Mouse (Mus musculus) layer of hippocampus, adult 11-12 months (tissue): ENCODE measurements at regions not wholly inside any gene's neighbourhood (a gene's known extent, or its start where the extent isn't known, plus 50 kb on each side); places are given as distances from the start of the nearest gene placed in this dataset.
A peak's percentile ranks its signal among the peaks of the same experiment; 100 is the strongest.
"Not testable (repeated sequence)": the region's sequence is repeated elsewhere in the genome, so short reads cannot be mapped to it uniquely, and the experiment has no call there.

ENCODE experiments used
- DNase-seq: peaks from one replicate; pipeline ENCODE4 v3.0.0; 2022; ENCODE audit warnings: low spot score

DNA sequence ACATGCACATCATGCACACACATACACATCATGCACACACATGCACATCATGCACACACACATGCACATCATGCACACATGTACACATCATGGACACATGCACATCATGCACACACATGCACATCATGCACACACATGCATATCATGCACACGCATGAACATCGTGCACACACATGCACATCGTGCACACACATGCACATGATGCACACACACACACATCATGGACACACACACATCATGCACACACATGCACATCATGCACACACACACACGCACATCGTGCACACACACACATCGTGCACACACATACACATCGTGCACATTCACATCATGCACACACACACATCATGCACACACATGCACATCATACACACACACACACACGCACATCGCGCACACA lies 104.9 kb upstream of the Gcfc2 start:
- DNase-seq: no peak

DNA sequence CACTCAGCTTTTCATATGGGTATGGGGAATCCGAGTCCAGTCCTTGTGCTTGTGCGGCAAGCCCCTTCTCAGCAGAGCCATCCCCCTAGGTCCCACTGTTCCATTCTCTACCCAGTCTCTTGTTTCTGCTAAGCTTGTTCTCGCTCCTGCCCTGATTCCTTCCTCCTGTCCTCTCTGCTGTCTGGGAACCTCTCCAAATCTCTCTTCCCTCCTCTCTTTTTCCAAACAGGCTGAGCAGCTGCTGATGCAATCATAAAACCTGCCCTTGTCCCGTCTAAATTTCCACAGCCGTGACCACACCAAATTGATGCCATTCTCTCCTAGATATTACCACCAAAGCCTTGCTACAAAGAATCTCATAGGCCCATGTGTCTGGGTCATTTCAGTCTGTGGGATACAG lies 103.4 kb upstream of the Gcfc2 start:
- DNase-seq: peak; percentile 22

DNA sequence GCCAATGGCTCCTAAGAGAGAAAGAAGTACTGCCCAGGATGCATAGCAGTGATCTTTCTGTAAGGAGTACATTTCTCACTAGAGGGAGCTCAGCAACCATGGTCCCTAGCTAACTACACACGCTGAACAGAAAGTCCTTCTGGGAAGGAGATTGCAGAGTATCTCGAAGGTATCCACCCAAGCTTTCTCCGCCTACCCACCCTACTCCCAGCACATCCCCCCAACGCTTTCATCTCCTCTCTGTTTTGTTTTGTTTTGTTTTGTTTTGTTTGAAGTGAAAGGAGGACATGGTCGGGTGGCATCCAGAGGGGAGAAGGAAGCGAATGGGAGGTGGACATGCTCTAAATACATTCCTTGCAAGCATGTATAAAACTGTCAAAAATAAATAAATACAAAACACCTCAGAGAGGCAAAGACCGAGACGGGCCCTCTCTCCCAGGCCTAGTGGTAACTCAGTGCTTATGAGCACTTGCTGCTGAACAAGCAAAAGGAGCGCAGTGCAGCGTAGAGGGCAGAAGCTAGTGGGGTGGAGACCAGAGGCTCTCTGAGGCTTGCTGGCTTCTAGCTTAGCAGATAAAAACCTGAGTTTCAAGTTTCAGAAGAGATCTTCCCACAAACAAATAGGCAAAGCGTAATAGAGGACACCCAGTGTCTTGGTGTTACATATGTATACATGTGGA lies 83.9 kb upstream of the Gcfc2 start:
- peak; percentile 52 for DNase-seq

DNA sequence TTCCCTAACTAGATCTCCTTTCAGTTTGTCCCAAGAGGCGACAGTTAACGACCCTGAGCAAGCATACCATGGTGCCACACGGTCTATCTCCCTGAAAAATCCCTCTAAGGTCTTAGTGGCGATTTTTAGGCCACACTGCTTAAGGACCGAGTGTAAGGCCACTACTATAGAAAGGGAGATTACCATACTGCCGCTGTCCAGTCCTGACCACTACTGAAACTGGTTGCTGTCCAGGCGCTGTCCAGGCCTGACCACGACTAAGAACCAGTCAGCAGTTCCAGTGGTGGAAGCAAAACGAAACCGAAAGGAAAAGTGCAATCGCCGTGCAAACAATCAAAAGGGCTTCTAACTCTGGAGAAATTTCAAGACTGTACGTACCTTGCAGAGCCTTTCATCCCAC lies 55.3 kb upstream of the Gcfc2 start:
- DNase-seq: not testable (repeated sequence)
